Mouse (Mus musculus) midbrain, embryonic 11.5 days (tissue): ENCODE measurements around the gene Rybp. TPM values are rescaled to one million over a fixed set of nuclear protein-coding genes. Genes with fewer than 3 reads are reported as not detected.

Experiments
- ATAC-seq: fragments of 200-750 bp; cut with Nextera tagmentation; 2 replicates; pipeline ENCODE4 v1.8.0; 2017; ENCODE audit warnings: moderate TSS enrichment, moderate library complexity; ENCODE audit not compliant: low FRiP score
- DNase-seq: peaks from one replicate; pipeline ENCODE4 v3.0.0; 2015; ENCODE audit warnings: low spot score; ENCODE audit errors: missing footprints
- H3K27ac ChIP-seq: fragments of 300-500 bp; sonication (generic); 2 replicates; pipeline ENCODE4 v1.5.1; 2014; ENCODE audit warnings: low read depth, low read length
- H3K27me3 ChIP-seq: fragments of 300-500 bp; sonication (generic); 2 replicates; pipeline ENCODE4 v1.6.1; 2014; ENCODE audit warnings: mild to moderate bottlenecking, low read length, moderate library complexity, mixed read lengths; ENCODE audit not compliant: control insufficient read depth, insufficient read depth
- H3K36me3 ChIP-seq: fragments of 300-500 bp; sonication (generic); 2 replicates; pipeline ENCODE4 v1.6.1; 2014; ENCODE audit warnings: mild to moderate bottlenecking, low read length, moderate library complexity, mixed read lengths; ENCODE audit not compliant: control insufficient read depth, insufficient read depth
- H3K4me1 ChIP-seq: fragments of 300-500 bp; sonication (generic); 2 replicates; pipeline ENCODE4 v1.6.1; 2014; ENCODE audit warnings: low read length; ENCODE audit not compliant: control insufficient read depth, insufficient read depth
- H3K4me2 ChIP-seq: fragments of 300-500 bp; sonication (generic); 2 replicates; pipeline ENCODE4 v1.6.1; 2014; ENCODE audit warnings: mild to moderate bottlenecking, moderate library complexity
- H3K4me3 ChIP-seq: fragments of 300-500 bp; sonication (generic); 2 replicates; pipeline ENCODE4 v1.5.1; 2014; ENCODE audit warnings: low read depth, low read length
- H3K9ac ChIP-seq: fragments of 300-500 bp; sonication (generic); 2 replicates; pipeline ENCODE4 v1.6.1; 2014; ENCODE audit warnings: low read length
- H3K9me3 ChIP-seq: fragments of 300-500 bp; sonication (generic); 2 replicates; pipeline ENCODE4 v1.6.1; 2016; ENCODE audit warnings: low read length; ENCODE audit not compliant: control insufficient read depth
- WGBS: fragments of 180-500 bp; shearing (Covaris S2); extraction: QIAGEN DNeasy Blood & Tissue Kit; methylation state at CpG from one replicate; pipeline ENCODE4 v1.1.7; 2014; 5-methylcytosine and 5-hydroxymethylcytosine counted together
- polyA plus RNA-seq: library from polyadenylated mRNA; unstranded; fragments of >200 nt; fragmentation: Nextera tagmentation; extraction: Ambion mirVana; gene quantifications from 2 replicates; pipeline ENCODE4 v1.2.1, GENCODE M21; 2014

Gene Rybp
- polyA plus RNA-seq, 1 experiment from 2014 or later: 10.0 TPM

GRCm38 (mm10) chr6:100206741-100207275 is 80.5 kb downstream of the Rybp start:
- DNase-seq: no peak
- 6% methylated on average over 14 of the region's 14 CpGs for WGBS
- no peaks in the 10 kb centered on the region for H3K36me3 ChIP-seq
- H3K9me3 ChIP-seq: no peaks in the 10 kb centered on the region
- H3K27ac ChIP-seq: no peak overlapping the region
- no peak overlapping the region for H3K9ac ChIP-seq
- H3K4me2 ChIP-seq: 0 out of 2 replicates have a peak overlapping the region, but pooled peaks have one; percentile 5
- peak; percentile 70 for ATAC-seq
- H3K4me1 ChIP-seq: peaks cover 14% of the 10 kb centered on the region
- H3K4me3 ChIP-seq: no peak overlapping the region
- H3K27me3 ChIP-seq: peaks cover 15% of the 10 kb centered on the region

DNA sequence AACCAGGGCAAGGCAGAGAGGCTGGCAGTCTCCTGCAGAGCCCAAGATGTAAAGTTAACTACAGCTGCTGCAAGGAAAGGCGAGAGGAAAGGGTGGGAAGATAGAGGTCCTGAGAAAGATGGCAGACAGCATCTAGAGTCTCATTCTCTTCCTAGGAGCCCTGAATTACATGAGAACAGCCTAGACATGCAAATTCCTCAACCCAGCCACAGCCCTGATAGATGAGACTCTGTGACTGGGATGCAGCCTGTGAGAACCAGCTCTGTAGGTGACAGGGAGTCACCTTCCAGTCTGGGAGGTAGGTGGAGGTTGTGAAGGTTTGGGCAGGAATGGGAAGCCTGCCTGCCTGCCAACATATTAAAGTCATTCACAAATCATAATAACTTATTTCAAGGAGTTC is 81.0 kb downstream of the Rybp start:
- DNase-seq (no peak), ATAC-seq (no peak)
- no peaks in the 10 kb centered on the region for H3K36me3 ChIP-seq
- WGBS: 45% methylated on average over 1 of the region's 1 CpGs
- peaks cover 14% of the 10 kb centered on the region for H3K27me3 ChIP-seq
- H3K4me2 ChIP-seq: no peak overlapping the region
- no peak overlapping the region for H3K9ac ChIP-seq
- H3K9me3 ChIP-seq: no peaks in the 10 kb centered on the region
- no peak overlapping the region for H3K4me3 ChIP-seq
- no peak overlapping the region for H3K27ac ChIP-seq
- H3K4me1 ChIP-seq: peaks cover 14% of the 10 kb centered on the region

DNA sequence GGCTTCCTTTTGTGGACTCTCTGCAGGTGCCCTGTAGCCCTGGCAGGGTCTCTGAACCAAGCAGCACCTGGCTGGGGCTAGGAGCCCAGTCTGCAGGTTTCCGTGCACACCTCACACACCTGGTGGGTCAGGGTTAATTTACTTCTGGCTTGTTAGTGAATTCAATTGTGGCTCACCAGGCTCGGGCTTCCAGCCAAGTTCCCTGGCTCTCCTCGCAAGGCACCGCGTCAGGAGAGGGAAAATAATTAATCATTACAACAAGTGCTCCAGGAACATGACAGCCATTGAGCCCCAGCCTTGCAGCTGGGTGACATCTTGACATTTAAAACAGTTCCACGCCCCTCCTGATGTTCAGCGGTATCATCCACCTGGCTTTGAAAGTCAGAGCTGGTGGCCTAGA is 82.8 kb downstream of the Rybp start:
- peaks cover 14% of the 10 kb centered on the region for H3K4me1 ChIP-seq
- ATAC-seq: no peak
- H3K27me3 ChIP-seq: peaks cover 9% of the 10 kb centered on the region; the same call in 1 of the 2 replicates
- no peak overlapping the region for H3K27ac ChIP-seq
- H3K4me3 ChIP-seq: no peak overlapping the region
- H3K4me2 ChIP-seq: no peak overlapping the region
- H3K36me3 ChIP-seq: no peaks in the 10 kb centered on the region
- whole genome bisulfite sequencing: 84% methylated on average over 7 of the region's 7 CpGs
- no peaks in the 10 kb centered on the region for H3K9me3 ChIP-seq
- no peak for DNase-seq
- H3K9ac ChIP-seq: no peak overlapping the region

DNA sequence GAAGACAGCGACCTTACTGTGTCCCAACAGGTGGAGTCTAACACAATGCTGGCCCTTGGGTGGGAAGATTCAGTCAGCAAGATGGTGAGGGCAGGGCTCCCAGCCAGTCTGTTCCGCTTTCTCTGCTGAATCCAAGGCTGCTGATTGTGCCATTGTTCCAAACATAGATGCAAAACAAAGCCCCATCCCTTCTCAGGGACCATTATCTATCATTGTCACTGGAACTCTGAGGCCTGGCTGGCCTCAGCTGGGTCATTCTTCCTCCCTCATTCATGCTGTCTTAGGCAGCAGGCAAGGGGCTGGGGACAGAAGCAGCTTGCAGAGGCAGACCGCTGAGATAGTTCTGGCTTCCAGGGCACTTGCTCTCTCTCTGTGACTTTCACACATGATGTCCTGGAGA is 83.8 kb downstream of the Rybp start:
- Histone ChIP-seq H3K36me3 (no peaks in the 10 kb centered on the region), H3K9ac (no peak overlapping the region), H3K4me2 (no peak overlapping the region), H3K4me1 (peaks cover 14% of the 10 kb centered on the region), H3K27ac (no peak overlapping the region), H3K9me3 (no peaks in the 10 kb centered on the region), H3K27me3 (peaks cover 8% of the 10 kb centered on the region; the same call in 1 of the 2 replicates), H3K4me3 (no peak overlapping the region)
- whole genome bisulfite sequencing: 36% methylated on average over 3 of the region's 3 CpGs
- ATAC-seq: no peak
- DNase-seq: no peak

DNA sequence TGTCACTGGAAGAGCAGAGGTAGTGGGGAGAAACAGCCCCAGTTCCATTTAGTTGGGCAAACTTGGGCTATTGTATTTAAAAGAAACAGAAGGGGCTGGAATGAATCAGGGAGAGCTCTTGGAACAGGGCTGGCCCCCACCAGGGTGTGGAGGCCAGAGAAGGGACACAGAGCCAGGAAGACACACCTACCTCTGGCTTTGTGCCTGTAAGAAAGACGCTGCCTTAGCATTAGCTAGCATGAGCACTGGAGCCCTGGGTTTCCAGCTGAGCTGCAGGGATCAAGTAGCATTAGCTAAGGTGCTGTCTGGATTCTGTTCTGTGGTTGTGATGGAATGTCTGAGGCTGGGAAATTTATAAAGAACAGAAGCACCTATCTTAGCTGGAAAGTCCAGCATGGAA is 85.2 kb downstream of the Rybp start:
- Histone ChIP-seq H3K9me3 (no peaks in the 10 kb centered on the region), H3K9ac (no peak overlapping the region), H3K27ac (no peak overlapping the region), H3K4me3 (no peak overlapping the region), H3K27me3 (peaks cover 2% of the 10 kb centered on the region; the same call in 1 of the 2 replicates), H3K4me1 (peaks cover 12% of the 10 kb centered on the region), H3K4me2 (no peak overlapping the region), H3K36me3 (no peaks in the 10 kb centered on the region)
- WGBS: 39% methylated on average over 1 of the region's 1 CpGs
- no peak for DNase-seq
- no peak for ATAC-seq

- no peak for DNase-seq
- Histone ChIP-seq H3K9ac (no peak overlapping the region), H3K27ac (no peak overlapping the region), H3K27me3 (no peaks in the 10 kb centered on the region), H3K36me3 (no peaks in the 10 kb centered on the region), H3K4me3 (no peak overlapping the region), H3K4me1 (peaks cover 6% of the 10 kb centered on the region), H3K9me3 (no peaks in the 10 kb centered on the region), H3K4me2 (no peak overlapping the region)
- WGBS: 86% methylated on average over 5 of the region's 5 CpGs
- no peak for ATAC-seq
Measured at GRCm38 (mm10) chr6:100197102-100197501, 90.2 kb downstream of the Rybp start.

DNA sequence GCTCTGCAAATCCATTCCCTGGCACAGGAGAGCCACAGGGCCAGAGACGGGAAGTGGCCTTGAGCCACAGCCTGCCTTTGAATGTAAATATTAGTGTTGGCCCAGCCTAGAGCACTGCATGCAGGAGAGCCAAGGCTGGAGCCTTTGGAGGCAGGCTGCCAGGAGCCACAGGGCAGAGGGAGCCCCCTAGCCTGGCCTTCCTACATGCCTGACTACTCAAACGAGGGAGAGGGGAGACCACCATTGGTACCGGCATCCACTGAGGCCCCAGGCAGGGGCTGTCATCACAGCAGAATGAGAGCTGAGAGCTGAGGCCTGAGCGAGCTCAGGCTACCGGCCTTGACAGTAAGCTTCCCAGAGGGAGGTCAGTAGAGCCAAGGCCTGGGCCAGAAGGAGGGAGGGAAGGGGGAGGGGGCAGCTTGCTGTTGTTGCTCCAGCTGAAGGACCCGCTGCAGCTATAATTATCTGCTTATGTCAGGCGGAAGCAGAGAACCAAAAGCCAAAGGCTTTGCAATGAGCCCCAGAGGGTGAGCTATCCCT is 91.3 kb downstream of the Rybp start:
- H3K4me3 ChIP-seq: no peak overlapping the region
- peaks cover 6% of the 10 kb centered on the region for H3K4me1 ChIP-seq
- DNase-seq (no peak), ATAC-seq (peak; percentile 71; the same call in 1 of the 2 replicates)
- no peaks in the 10 kb centered on the region for H3K27me3 ChIP-seq
- no peak overlapping the region for H3K4me2 ChIP-seq
- no peaks in the 10 kb centered on the region for H3K9me3 ChIP-seq
- H3K27ac ChIP-seq: no peak overlapping the region; the same call in 1 of the 2 replicates
- no peaks in the 10 kb centered on the region for H3K36me3 ChIP-seq
- no peak overlapping the region for H3K9ac ChIP-seq
- WGBS: 8% methylated on average over 7 of the region's 7 CpGs

GRCm38 (mm10) chr6:100195091-100195490 is 92.2 kb downstream of the Rybp start:
- DNase-seq (no peak), ATAC-seq (no peak)
- H3K27ac ChIP-seq: no peak overlapping the region
- H3K9ac ChIP-seq: no peak overlapping the region
- no peaks in the 10 kb centered on the region for H3K9me3 ChIP-seq
- no peaks in the 10 kb centered on the region for H3K36me3 ChIP-seq
- H3K27me3 ChIP-seq: no peaks in the 10 kb centered on the region
- peaks cover 6% of the 10 kb centered on the region for H3K4me1 ChIP-seq
- H3K4me3 ChIP-seq: no peak overlapping the region
- WGBS: 70% methylated on average over 5 of the region's 5 CpGs
- no peak overlapping the region for H3K4me2 ChIP-seq

GRCm38 (mm10) chr6:100193760-100194159 is 93.5 kb downstream of the Rybp start:
- H3K4me2 ChIP-seq: no peak overlapping the region
- H3K36me3 ChIP-seq: no peaks in the 10 kb centered on the region
- H3K27me3 ChIP-seq: no peaks in the 10 kb centered on the region
- DNase-seq (no peak), ATAC-seq (no peak)
- H3K4me3 ChIP-seq: no peak overlapping the region
- peaks cover 6% of the 10 kb centered on the region for H3K4me1 ChIP-seq
- H3K9me3 ChIP-seq: no peaks in the 10 kb centered on the region
- WGBS: 70% methylated on average over 7 of the region's 7 CpGs
- no peak overlapping the region for H3K27ac ChIP-seq
- H3K9ac ChIP-seq: no peak overlapping the region
